Mouse (Mus musculus) adrenal gland (tissue): ENCODE data around the gene Apbb1ip.
"Not testable (repeated sequence)": the region's sequence is repeated elsewhere in the genome, so short reads cannot be mapped to it uniquely, and the experiment has no call there.

ENCODE experiments used
- intact Hi-C: fragments of 180-260 bp; cut with DNase I; formaldehyde crosslinking; loops from one replicate; pipeline ENCODE4 v1.15.1; 2025

The Apbb1ip gene

DNA sequence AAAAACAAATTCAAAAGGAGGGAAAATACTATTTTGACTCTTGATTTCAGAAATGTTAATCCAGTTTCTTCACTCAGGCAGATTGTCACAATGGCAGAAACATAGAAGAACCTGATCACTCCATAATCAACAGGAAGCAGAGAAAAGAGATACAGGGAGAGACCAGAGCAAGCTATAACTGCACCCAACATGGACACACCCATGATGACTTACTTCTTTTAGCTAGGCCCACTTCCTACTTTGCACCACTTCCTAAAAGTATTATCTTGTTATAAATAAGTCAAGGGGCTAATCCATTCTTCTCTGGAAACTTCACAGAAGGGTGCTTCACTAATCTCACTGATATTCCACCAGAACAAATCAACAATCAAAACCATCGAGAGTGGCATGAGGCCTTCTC, 42.3 kb downstream of the Apbb1ip start:
- intact Hi-C loops: no loop called here

DNA sequence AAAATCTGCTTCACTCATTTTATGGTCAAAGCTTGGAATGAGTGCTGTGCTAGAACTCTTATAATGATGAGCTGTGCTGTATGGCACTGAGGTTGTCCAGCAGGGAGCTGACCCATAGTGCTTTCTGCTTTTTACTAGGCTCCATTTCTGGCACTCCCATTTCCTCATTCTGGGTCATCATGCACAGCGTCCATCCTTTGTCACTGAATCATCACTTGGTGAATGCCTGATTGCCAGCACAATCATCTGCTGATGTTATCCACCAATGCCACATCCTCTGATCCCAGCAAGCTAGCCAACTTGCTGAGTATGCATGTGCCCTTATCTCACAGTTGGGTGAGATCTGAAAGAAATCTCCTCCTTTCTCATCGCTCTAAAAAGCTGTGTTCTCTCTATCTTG, 48.4 kb downstream of the Apbb1ip start:
- intact Hi-C loops: no loop called here

DNA sequence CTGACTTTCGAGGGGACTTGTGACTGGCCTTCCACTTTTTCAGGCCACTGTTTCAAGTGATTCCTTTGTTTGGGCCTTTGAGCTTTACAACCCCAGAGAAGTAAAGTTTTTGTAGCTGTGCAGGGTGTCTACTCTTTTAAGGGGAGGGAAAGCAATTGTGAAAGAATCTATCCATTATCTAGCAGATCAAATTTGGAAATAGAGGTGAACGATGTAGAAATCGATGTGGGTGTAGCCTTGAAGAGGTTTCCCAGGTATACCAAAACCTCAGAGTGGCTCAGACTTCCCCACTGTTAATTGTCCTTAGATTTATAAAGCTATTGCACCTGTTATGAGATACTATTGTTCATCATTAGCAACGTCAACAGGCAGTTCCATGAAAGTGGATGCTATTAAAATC, 71.6 kb downstream of the Apbb1ip start:
- intact Hi-C loops: no loop called here

DNA sequence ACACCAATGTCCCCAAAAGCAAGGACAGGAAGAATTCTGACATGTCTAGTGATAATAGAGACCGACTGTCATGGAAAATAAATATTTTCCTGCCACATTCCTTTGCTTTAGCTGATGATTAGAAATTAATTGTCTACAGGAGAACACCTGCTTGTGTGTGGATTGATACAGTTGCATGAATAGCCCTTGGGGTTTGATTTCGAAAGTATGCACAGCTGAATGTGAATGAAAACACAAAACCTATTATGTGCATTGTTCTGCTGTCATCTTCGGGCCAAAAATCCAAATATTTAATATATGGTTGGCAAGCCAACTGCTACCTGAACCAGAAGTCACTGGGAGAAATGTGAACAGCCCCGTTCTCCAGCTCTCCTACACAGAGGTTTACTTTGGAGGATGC, 78.0 kb downstream of the Apbb1ip start:
- intact Hi-C loops: no loop called here

DNA sequence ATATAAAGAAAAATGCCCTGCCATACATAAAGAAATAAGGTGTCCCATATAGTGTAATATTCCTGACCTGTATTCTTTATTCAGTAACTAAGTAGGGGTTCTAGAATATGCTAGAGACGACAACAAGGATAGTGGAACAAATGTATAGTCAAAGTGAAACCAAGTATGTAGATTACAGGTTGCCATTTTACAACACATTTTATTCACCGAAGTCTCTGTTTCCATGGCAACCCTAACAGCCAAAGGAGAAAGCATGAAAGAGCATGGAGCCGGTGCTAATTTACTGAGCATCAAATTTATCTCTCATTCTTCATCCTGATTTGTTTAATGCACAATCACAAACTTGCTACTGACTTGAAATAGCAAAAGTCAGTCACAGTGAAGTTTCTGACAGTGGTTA, 83.6 kb downstream of the Apbb1ip start:
- intact Hi-C loops: no loop called here

DNA sequence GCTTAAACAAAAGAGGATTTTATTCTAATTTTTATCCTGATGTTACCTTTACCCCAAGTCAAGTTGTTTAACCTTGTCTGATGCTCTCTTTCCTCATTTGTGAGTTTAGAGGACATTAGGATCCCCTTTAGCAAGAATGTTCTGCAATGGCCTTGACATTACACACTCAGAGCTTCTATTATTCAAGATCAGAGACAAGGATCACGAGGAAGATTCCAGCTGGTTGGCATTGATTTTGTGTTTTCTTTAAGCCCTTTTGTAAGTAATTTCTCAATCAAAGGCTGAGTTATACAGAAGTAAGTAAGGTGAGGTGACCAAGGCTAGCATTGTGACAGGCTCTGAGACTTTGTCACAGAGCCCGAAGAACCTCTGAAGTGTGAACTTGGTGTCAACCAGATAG, 88.3 kb downstream of the Apbb1ip start:
- intact Hi-C loops: loop anchor here (5.0 kb wide), 2 partner anchors 905 to 920 kb away; no protein-coding TSS in a partner anchor

DNA sequence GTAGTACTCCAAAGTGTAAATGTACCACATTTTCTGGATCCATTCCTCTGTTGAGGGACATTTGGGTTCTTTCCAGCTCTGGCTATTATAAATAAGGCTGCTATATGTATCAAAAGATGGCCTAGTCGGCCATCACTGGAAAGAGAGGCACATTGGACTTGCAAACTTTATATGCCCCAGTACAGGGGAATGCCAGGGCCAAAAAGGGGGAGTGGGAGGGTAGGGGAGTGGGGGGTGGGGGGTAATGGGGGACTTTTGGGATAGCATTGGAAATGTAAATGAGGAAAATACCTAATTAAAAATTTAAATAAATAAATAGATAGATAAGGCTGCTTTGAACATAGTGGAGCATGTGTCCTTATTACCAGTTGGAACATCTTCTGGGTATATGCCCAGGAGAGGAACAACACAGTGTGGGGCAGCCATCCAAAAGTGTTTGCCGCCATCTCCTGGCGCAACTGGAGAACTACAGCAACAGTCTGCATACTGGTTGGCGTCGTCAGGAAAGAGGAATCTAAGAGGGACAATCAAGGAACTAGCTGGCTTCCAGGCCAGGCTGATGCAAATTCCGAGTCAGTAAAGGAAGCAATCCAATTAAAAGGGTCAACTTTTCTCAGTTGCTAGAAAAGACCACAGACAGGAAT, 90.6 kb downstream of the Apbb1ip start:
- intact Hi-C loops: loop anchor here (2.0 to 5.0 kb wide), 3 partner anchors 106 to 922 kb away; no protein-coding TSS in a partner anchor

DNA sequence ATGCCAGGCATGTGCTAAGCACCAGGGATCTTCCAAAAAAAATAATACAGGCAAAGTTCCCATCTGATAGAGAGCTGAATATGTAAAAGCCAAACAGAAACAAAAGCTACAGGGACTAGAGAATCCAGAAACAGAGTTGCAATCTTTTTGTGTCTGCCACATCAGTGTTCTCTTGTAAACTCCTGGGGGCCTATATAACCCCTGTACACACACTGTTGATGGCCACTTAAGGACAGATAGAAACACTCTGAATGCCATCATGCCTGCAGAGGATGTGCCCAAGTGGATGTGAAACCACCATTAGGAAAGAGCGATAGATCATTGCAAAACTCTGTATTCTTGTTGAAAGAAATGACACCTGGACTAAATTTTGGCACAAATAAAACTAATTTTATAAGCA, 91.9 kb downstream of the Apbb1ip start:
- intact Hi-C loops: loop anchor here (2.0 kb wide), 1 partner anchor 107 kb away; no protein-coding TSS in a partner anchor

DNA sequence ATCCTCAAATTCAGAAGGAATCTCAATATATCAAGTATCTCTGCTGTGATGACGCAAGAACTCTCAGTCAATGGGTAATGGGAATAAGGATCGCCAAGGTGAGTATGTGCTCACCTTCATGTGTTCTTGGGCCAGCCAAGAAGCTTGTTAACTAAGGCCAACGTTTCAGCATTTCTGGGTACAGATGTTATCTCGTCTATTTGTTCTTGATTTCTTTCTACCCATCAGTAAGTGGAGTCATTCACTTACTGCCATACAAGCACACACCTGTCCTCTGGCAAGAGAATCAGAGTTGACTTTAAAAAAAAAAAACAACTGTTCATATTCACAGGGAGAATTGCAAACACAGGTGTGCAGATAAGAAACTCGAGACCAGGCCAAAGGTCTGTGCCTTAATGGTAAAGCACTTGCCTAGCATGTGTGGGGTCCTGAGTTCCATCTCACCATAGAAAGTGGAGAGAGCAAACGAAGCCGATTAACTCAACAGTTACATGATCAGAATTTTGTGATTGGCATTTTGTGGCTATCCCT, 93.1 kb downstream of the Apbb1ip start:
- intact Hi-C loops: no loop called here

DNA sequence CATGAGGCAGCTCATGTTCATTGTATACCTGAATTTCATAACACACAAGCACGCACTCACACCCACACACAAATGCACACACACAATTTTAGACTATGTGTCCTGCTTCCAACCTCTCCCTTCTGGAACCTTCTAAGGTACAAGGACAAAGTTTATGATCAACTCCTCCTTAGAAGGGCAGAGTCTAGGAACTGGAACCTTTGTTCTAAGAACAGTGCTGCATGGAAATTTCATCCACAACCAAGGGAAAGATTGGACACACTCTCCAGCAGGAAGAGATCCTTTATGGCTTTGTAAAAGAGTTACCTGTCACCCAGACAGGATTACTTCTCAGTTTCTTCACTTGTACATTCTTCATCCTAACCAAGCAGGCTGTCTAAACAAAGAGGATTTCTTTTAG, 99.3 kb downstream of the Apbb1ip start:
- intact Hi-C loops: no loop called here

DNA sequence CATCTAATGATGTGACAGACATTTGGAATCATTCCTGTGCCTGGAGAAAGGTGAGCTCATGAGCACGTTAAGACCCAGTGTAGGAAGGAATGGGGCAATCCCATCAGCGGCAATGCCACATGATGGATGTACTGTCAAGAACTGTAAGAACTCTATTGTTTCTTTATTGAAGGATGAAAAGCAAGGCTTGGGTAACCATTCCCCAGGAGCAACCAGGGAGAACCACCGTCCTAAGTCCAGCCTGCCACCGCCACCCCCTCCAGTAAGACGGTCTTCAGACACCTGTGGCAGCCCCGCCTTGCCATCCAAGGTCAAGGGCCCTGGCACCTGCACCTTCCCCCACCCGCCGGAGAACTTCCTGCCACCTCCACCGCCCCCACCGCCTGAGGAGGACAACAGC, 100.7 kb downstream of the Apbb1ip start:
- intact Hi-C loops: no loop called here

DNA sequence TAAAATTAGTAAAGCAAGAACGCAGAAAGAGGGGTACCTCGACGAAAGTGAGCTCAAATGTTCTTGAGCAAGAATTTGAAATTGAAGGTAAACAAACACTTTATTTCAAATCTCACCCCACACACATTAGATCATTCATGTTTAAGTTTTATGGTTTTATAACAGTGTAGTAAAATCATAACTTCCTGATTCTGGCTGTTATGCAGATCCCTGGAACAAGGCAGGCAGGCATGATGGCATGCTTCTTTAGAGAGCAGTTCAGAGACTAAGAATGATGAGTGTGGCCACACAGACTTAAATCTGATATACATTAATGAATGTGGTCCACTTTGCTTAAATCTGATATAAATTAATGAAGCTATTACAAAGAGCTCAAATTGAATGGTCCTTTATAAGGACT, 102.7 kb downstream of the Apbb1ip start:
- intact Hi-C loops: no loop called here

DNA sequence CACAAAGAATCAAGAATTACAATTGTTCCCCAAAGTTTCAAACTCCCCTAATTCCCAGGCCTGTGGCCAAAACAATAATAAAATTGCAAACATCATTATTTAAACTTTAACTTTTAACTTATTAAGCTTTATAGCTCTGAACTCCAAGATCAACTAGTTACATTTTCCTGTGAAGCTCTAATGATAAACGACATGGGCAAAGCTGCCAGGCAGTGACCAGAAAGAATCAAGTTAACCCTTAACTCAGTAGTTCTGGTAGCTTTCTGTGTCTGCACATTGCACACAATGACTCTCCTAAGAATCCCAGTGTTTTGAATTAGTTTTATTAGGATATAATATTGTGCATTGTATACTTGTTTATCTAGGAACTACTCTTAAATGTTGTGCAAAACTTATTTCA, 104.9 kb downstream of the Apbb1ip start:
- intact Hi-C loops: no loop called here

DNA sequence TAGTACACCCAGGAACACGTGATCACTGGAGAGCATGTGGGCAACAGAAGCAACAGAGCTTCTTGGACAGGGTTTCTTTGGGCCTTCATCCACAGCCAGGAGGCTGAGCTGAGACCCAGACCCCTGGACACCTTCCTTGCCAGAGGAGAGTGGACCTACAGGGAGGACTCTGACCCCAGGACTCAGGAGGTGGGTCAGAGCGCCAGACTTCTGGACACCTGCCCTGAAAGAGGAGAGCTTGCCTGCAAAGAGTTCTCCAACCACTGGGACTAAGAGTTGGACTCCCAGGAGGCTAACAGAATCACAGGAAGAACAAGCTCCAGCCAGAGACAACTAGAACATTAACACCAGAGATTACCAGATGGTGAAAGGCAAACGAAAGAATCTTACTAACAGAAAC, 106.8 kb downstream of the Apbb1ip start:
- intact Hi-C loops: not testable (repeated sequence)

DNA sequence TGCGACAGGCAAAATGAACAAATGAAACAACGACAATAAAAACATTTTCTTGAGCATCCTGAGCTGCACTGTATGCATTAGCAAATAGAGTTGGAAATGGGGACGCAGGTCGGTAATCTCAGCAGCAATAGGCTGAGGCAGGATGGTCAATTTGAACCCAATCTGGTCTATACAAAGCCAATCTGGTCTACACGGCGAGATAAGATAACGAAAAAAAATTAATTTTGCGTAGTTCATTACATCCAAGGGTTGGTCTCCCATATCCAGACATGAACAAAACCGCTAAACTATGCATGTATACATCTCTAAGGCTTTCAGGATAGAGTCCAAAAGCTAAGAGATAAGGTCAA, 121.0 kb downstream of the Apbb1ip start:
- intact Hi-C loops: loop anchor here (5.0 to 10.0 kb wide), 3 partner anchors 142 to 262 kb away; partner anchors contain the start of genes Mastl and Yme1l1

DNA sequence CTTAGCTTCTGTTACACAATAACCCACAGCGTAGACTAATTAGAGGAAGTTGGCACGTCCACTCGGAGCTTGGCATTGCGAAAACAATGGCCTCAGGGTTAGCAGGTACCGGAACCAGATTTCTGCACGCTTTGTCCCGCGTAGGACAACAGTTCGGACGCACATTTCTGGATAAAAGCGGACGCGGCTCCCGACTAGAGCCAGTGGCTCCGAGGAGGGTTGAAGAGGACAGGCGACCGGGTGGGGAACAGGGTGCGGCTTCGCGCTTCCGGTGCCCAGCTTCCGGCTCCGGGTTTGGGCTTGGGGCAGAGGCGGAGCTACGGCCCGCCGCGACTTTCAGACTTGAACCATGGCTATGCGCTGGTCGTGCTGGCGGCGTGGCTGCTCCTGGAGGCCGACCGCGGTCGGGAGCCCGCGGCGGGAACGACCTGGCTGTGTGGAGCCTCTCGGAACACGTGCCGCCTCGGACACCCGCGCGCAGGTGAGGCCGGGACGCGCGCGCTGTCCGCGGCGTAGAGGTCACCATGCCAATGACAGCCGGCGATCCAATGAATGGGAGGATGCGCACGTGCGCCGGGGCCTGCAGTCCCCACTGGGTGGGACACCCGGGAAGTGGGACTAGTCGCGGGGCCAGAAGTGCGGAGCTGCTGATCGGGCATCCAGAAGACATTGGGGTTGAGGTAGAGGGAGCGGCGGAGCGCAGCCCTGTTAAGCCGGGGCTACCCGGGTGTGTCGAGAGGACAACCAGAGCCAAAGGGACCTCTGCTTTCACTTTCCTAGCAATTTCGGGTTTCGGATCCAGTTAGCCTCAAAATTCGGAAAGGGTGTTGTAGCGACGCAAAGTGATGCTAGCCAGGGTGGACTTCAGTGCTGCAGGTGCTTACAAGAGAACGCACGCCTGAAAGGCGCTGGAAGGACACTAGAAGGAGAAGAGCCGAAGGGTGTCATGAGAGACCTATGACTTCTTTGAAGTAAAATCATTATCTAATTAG, 121.7 kb downstream of the Apbb1ip start, which contains the start of gene Pdss1:
Gene Pdss1 (plus strand): TSS at position 241 of the 992 bp plus-strand sequence.
- intact Hi-C loops: loop anchor here (5.0 to 10.0 kb wide), 3 partner anchors 142 to 262 kb away; partner anchors contain the start of genes Mastl and Yme1l1

DNA sequence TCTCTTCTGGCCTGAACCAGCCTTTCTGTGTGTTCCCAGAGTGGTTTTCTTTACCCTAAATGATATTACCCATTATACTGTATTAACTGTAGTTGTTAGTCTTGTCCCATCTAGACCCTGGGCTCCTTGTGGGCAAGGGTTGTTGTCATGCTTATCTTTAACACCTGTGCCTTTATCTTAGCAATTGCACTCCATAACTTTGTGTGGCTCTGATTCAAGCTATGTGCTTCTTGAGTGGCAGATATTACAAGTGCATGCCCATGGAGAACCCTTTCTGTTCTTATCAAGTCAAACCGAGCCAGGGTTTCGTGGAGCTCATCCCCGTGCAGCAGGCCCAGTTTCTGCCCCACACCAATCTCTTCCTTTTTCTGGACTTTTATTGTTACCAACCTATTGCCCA, 130.1 kb downstream of the Apbb1ip start:
- intact Hi-C loops: no loop called here

DNA sequence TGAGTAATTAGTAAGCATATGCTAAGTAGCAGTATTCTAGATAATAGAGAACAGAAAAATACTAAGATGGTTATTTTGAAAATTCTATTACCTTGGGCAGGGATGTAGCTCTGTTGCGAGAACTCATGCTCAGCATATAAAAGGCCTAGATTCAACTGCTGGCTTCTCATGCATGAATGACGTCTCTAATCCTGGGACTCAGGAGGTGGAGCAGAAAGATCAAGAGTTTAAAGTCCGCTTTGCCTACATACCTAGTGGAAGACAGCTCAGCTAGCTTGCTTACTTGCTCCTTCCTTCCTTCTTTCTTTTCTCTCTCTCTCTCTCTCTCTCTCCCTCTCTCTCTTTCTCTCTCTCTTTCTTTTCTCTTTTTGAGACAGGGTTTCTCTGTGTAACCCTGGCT, 140.5 kb downstream of the Apbb1ip start:
- intact Hi-C loops: no loop called here

DNA sequence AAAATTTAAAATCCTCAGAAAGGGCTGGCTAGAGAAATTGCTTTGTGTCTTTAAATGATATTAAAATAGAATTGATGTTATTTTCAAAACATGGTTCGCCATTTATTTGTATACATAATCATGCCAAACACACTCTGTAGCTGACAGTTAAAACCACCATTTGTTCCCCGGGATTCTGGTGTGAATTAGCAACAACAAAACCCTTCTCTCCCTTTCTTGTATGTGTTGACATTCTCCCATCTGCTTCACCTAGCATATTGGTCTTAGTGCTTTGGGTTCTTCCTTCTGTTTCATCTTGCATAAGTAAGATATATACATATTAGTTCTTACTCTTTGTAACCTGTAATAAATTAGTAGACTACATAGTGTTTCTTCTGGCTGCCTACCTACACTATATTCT, 144.8 kb downstream of the Apbb1ip start:
- intact Hi-C loops: no loop called here
